Mouse (Mus musculus) embryo, embryonic 11.5 days (tissue): ENCODE data around the gene Rbl1.
"Not testable (repeated sequence)": the region's sequence is repeated elsewhere in the genome, so short reads cannot be mapped to it uniquely, and the experiment has no call there.

Experiments used
- DNase-seq: peaks from one replicate; pipeline ENCODE4 v3.0.0-alpha.2; 2012; ENCODE audit warnings: low read depth, low spot score

Gene Rbl1

DNA sequence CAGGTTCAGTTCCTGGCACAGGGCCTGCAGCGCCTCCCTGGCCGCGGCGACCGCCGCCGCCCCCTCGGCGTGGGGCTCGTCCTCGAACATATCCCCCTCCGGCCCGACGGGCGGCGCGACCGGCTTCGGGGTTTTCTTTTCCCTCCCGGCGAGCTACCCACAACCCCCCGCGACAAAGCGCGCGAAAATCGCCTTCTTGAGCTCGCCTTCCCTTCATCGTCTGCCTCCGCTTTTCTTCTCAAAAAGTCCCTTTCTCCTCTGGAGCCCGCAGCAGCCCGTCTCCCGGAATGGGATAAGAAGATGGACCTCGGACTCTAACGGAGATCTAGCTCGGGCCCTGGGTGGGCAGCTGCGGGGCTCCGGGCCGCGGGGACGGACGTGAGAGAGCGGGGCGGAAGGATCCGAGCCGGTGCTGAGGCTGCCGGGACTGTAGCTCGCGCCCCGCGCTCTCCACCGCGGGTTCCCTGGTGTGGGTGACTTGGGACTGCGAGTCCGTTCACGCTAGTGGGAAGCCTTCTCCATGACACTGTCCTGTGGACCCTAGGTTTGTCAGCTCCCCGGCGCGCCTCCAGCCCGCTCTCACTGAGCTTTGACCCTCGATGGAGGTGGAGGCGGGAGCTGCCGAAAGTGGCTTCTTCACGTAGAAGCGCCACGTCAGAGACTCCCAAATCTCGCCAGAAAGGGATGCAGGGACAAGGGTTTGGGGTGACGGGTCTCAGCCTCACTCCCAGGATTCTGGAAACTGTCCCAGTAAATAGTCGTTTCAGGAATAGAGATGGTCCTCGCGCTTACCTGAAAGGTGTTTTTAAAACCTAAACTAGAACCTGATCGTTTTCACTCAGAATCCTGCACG is at the start of gene Rbl1:
Rbl1 (minus strand) TSS at position 169 of the 853 bp plus-strand sequence.
- peak; percentile 91 for DNase-seq

- no peak for DNase-seq
These were observed 43.8 kb upstream of the Rbl1 start for GRCm38 (mm10) chr2:157248111-157248510.

DNA sequence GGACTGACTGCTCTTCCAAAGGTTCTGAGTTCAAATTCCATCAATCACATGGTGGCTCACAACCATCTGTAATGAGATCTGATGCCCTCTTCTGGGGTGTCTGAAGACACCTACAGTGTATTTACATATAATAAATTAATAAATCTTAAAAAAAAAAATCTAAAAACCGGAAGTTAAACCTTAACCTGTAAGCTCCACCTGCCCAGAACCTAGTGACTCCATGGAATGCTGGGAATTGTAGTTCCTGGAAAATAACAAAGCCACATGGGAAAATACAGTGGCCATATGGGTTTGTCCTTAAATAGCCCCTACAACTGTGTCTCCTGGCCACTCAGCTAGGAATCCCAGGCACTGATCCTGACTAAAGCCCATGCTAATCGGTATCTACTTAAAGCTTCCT is 41.3 kb upstream of the Rbl1 start:
- DNase-seq = no peak

DNA sequence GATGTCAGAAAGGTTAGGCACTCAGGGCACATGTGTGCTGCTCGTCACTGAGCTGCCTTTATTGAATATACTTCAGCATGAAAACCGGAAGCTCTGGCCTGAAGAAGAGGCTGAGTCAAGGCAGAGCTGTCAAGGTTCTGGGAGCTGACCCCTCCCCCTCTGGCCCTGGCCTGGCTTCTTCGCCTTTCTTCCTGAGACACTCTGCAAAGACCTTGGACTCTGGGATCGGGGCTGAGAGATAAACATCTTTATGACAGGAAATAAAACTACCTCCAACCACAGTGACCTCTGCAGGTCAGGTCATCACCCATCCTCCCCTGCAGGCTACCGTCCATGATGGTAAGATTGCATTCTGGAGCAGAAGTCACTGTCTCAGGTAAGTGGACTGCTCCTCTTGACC is 40.7 kb upstream of the Rbl1 start:
- DNase-seq = no peak

DNA sequence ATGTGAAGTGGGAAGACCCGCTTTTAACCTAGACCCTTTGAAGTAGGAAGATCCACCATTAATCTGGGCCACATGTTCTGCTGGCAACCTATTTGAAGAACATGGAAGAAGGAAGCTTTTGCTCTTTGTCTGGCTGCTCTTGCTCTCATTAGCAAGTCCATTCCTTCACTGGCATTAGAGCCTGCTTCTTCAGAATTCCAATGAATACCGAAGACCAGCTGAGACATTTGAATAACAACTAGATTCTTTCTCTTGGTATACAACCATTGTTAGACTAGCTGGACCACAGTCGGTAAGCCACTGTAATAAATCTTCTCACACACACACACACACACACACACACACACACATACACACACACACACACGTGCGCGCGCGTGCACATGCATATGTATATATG is 31.6 kb upstream of the Rbl1 start:
- DNase-seq = no peak

- DNase-seq = not testable (repeated sequence)
These were observed 17.6 kb upstream of the Rbl1 start for GRCm38 (mm10) chr2:157221916-157222315.

DNA sequence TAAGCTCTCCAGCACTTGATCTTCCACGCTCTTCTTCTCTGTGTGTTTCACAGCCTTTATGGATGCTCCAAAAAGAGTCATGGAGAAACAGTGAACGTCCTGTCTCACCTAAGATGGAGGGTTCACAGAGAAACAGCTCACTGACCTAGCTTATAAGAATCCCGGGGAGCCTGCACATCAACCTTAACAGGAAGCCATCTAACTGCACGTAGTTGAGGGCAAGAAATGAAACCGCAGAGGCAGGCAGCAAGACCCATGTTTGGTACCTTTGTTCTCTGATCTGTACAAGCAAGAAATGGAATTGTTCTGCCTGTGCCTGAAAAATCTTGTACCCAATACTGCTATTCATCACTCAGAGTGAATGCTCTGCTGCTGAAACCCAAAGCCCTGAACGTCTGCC is 15.8 kb upstream of the Rbl1 start:
- DNase-seq = no peak

DNA sequence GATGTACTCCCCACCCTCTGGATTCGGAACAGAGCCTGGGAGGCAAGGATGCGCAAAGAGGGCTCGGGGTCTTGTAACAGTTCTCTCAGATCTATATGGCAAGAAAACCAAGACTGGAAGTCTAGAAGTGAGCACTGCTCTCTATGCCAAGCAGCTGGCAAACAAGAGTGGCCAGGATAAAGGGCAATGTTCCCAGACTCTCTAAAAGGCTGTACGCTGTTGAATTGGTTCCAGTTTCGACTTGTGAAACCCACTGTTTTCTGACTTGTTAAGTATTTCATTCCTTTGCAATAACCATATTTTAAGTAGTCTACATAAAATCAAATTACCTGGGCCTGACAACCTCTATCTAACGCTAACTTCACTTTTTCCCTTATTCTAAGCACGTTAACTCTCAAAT is 7.4 kb upstream of the Rbl1 start:
- DNase-seq = no peak

GRCm38 (mm10) chr2:157203459-157204365 is 622 bp downstream of the Rbl1 start:
- DNase-seq = peak; percentile 59

DNA sequence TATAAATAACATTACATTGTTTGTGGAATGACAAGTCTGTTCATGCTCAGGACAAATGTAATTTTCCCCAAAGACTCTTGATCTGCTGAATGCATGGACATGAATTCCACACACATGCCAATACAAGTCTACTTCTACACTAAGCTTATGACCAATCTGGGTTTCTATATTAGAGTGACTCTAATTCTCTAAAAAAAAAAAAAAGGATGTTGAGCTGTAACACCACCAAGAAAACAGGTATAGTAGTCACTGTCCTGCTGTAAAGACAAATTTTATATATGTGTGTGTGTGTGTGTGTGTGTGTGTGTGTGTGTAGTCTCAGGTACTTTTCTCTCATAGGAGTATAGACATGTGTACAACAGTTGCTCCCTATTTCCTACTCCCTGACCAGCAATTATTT is 1.3 kb downstream of the Rbl1 start:
- DNase-seq = no peak

GRCm38 (mm10) chr2:157202361-157202760 is 2.0 kb downstream of the Rbl1 start:
- no peak for DNase-seq

DNA sequence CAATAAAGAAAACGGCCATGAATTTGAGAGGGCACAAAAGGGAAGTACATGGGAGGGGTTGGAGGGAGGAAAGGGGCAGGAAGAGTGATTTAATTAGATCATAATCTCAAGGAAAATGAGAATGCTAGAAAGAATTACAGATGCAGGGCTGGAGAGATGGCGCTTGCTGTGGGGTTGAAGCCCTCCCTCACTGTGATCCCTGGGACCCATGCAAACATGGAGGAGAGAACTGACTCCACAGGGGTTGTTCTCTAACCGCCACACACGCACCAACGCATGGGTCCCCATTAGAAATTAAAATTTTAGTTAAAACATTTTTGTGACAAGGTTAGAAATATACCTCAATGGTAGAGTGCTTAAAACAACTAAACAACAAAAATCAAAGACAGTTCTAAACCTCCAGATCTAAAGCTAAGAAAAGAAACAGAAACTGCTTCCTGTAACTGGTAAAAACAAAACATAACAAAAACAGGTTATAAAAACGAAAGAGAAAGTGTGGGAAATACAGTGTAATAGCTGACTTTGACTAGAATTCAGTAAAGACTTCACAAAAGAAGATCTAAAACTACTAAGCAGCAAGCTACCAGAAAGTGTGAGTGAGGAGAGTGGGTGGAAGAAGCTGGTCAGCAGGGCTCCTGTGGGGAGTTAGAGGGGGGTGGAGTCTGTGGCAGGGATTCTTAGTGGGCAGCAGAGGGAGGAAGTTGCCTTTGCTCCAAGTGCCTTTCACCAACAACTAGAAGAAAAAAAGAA is 3.1 kb downstream of the Rbl1 start:
- DNase-seq = no peak

- DNase-seq = not testable (repeated sequence)
These were observed 5.9 kb downstream of the Rbl1 start for GRCm38 (mm10) chr2:157198405-157198804.

- DNase-seq = no peak
These were observed 13.7 kb downstream of the Rbl1 start for GRCm38 (mm10) chr2:157190651-157191050.

DNA sequence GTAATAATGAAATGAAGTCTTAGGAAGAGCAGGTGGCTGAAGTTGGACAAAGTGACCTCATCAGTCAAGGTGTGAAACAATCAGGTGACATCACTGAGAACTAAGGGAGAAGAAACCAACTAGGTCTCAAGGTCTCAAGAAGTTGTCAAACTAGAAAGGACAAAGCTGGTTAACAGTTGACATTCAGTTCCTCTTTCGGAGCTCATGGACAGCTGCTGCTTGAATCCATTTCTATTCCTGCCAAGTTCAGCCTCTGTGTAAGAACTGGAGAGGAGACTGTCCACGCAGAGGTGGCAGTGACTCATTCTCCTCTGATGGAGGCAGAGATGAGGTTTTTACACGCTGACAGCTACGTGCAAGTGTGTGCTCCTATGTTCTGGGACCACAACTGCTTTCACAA is 17.1 kb downstream of the Rbl1 start:
- no peak for DNase-seq

GRCm38 (mm10) chr2:157186504-157186903 is 17.8 kb downstream of the Rbl1 start:
- DNase-seq = no peak

GRCm38 (mm10) chr2:157185022-157185660 is 19.2 kb downstream of the Rbl1 start:
- no peak for DNase-seq

DNA sequence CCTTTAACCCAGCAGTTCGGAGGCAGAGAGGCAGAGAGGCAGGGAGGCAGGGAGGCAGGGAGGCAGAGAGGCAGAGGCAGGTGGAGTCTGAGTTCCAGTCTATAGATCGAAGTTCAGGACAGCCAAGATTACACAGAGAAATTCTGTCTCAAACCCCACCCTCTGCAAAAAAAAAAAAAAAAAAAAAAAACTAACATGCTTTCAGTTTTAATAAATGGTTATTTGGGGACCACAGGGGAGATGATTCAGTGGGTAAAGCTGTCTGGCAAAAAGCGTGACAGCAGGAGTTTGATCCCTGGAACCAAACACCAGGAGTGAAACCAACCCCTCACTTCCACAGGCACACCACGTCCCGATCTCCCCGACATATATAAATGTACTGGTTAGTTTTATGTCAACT is 26.2 kb downstream of the Rbl1 start:
- DNase-seq = no peak

DNA sequence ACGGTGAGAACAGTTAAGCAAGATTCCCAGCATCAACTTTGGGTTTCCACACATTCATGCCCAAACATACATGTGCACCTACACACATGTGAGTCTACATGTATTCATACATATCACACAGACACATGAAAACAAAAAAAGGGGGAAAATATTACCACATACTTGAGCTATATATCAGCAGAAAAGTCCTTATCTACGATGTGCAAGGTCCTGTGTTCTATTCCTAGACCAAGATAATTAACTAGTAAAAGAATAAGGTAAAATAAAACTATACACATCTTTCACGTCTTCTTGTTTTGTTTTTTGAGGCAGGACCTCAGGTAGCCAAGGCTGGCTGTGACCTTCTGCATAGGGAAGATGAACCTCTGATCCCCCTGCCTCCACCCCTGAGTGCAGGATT is 28.1 kb downstream of the Rbl1 start:
- DNase-seq = no peak

DNA sequence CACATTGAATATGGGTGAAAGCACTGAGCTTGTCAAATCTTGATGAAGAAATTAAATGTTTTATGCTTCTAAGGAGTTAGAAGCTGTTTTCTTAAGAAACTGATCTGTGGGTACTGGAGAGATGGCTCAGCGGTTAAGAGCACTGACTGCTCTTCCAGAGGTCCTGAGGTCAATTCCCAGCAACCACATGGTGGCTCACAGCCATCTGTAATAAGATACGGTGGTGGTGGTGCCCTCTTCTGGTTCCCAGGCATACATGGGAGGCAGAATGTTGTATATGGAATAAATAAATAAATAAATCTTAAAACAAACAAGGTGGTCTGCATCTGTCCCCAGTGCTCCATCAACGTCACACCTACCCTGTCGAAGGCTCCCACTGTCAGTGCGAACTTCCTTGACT is 29.9 kb downstream of the Rbl1 start:
- DNase-seq = no peak

GRCm38 (mm10) chr2:157173555-157173954 is 30.8 kb downstream of the Rbl1 start:
- no peak for DNase-seq
